Mouse (Mus musculus) B cell, adult 2 months (primary cell): ENCODE measurements around the gene Mill2.
A peak's percentile ranks its signal among the peaks of the same experiment; 100 is the strongest.
"Not testable (repeated sequence)": the region's sequence is repeated elsewhere in the genome, so short reads cannot be mapped to it uniquely, and the experiment has no call there.

Experiments
- DNase-seq, 2 experiments: peaks; one replicate each; pipeline ENCODE4 v3.0.0; 2022

Gene Mill2

GRCm38 (mm10) chr7:18839865-18840264, at the start of gene Mill2:
Gene Mill2, plus strand, starts transcription at chr7:18839966.
- DNase-seq, result no peak

GRCm38 (mm10) chr7:18790671-18791070, 49.1 kb upstream of the Mill2 start:
- DNase-seq, result not testable (repeated sequence)

DNA sequence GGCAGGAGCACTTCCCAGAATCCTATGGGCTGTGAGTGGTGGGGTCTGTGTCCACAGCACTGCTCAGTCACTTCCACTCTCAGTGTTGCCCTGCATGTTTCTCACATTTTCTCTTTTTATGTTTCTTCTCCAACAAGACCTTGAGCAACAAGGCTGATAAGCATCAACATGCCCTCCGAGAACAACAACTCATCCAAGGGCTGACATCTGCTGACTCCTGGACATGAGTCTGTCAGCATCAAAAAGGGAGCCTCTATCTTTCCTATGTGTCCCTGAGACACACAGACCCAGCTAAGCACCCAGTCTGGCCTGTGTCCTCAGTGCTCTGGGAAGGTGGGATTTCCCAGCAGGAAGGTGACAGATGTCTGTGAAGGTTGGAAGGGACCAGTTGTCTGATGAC, 41.3 kb upstream of the Mill2 start, which contains the start of gene Psg19:
TSS of gene Psg19 (minus strand) at position 101 of the 400 bp plus-strand sequence.
- DNase-seq, result no peak

DNA sequence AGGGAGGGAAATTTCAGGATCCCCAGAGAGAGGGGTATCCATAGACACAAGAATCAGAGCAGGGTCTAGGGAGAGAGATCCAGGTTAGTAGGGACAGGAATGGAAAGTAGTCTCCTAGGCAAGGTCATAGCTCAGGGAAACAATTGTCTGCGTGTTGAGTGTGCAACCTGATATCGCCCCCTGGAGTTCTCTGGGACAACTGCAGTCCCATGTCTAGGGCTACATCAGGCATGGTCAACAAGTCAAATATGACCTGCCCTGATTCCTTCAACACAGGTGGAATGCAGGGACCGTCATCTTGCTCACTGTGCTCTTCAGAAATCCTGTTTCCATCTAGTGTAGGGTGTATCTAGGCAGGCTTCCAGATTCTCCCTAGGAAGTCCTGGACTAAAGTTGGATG, 40.6 kb upstream of the Mill2 start:
- DNase-seq, result no peak

DNA sequence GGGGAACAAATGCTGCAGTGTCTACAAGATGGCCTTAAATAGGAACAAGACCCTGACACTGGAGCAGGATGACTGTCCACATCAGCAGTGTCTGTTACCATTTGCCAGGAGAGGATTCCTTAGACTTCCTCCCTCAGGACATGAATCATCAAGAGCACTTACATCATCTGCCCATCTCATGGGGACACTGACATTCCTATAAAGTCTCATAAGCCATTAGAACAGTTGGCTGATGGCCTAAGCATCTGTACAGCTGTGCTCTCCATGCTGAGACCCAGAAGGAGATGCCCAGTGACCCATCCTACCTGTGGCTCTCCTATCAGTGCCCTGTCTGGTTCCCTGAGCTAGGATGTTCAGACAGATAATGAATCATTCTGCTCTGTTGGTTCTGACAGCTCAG, 36.2 kb upstream of the Mill2 start:
- no peak for DNase-seq

DNA sequence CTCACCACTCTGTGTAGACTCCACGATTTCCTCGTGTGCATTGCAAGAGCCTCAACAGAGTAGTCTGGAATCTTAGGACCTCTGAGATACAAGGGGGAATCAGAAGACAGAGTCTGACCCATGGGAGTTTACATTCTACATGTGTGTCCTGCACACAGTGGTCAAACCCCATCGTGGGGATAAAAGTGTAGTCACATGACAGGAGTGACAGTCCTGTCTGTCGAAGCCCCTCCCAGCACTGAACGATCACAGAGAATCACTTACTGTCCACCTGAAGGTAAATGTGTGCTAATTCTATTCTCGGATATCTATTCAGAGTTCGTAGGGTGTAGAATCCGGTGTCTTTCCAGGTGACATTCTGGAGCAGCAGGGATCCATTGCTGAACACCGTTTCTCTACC, 21.5 kb upstream of the Mill2 start:
- DNase-seq, result no peak

GRCm38 (mm10) chr7:18821507-18821906, 18.3 kb upstream of the Mill2 start, which contains the start of gene Psg17:
Gene Psg17, minus strand, starts transcription at chr7:18821607.
- no peak for DNase-seq

DNA sequence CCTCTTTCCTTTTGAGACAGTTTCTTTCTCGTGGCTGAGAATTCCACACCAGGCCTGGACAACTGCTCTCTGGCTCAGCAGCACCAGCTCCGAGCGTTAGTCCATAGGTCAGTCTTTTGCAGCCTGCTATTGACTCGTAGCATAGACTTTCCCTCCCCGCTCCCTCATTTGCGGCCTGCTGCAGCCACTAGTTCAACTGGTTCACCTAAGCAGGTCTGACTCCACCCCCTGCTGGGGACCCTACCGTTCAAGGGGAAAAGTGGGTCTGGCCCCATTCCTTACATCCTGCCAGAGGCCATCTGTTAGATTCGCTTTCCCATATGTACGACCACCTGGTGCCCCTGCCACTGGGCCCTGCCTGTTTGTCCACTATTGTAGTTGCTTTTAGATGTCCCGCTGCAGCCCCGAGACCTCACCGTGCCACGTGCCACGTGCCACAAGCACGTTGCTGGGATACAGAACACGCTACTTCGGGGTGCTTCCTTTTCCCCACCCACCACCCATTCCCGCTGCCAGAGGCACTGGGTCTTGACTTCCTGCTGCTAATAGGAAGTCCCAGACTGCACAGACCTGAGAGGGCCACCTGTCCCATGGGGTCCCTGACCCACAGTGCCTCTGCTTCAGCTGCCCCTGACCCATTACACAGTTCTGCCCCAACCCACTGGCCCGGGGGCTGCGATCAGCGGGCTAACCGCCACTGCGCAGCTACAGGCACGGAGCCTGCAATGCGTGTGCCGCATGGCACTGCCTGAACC, 11.8 kb upstream of the Mill2 start:
- DNase-seq, result no peak

GRCm38 (mm10) chr7:18828592-18828991, 11.2 kb upstream of the Mill2 start:
- no peak for DNase-seq

- DNase-seq, result no peak
Observed at GRCm38 (mm10) chr7:18829545-18829944, 10.2 kb upstream of the Mill2 start.

DNA sequence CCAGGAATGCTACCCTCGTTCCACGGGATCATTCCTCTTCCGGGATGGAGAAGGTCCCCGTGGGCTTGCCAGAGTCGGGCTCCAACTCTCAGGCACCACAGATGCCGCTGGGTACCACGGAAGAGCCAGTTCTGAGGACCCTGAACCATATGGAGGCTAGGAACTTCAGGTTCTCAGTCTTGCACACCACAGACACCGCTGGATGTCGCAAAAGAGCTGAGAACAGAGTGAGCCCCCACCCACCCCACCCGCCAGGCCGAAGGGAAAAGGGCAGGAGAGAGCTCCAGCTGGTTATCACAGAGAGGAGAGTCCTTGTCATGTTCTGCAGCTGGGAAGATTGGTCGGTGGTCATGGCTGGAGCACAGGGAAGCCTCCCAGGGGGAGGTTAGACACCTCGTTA, 7.5 kb upstream of the Mill2 start:
- DNase-seq, result no peak

DNA sequence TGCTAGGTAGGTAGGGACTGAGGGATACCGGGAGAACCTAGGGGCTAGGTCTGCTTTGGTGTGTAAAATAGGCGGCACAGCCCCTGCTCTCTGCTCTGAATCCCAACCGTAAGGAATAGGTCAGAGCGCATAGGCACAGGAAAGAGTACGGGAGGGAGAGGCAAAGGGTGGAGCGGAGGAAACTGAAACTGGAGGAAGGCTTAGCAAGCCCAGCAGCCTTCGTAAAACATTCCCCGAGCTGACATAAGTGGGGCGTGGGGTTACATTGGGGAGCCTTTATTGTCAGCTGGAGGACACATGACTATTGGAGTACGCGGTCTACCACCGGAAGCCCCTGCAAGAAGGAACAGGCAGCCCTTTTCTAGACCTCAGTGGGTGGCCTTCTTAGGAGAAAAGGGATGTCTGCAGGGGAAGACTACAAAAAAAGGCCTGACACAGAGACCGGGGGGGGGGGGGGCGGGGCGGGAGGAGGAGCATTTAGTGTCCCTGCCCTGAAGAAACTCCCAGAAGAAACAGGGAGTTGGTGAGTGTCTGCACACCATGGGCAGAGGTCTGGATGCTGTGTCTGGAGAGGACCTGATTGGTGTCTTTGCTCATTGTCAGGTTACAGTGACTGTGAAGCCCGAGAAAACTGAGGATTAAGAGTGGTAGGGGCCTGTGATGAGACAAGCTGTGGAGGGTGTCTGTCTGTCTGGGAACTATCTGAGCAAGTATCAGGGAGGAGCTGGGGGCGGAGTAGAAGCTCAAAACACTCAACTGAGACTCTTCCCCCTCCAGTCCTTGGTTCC, 814 bp downstream of the Mill2 start:
- DNase-seq, result no peak

DNA sequence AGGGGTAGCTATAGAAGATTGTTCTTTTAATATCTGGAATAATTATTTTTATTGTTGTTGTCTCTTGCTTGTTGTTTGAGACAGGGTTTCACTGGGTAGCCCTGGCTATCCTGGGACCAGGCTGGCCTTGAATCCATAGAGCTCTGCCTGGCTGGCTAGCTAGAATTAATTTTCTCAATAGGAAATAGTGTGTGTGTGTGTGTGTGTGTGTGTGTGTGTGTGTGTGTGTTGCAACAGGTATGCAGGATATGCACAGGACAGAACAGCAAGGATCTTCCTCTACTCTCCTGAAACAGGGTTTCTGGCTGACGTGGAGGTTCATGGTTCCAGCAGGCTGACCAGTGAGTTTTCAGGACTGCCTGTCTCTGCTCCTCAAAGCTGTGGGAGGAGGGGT, 1.4 kb downstream of the Mill2 start:
- DNase-seq, result no peak

- no peak for DNase-seq
Observed at GRCm38 (mm10) chr7:18844811-18845210, 5.0 kb downstream of the Mill2 start.

GRCm38 (mm10) chr7:18848395-18848794, 8.6 kb downstream of the Mill2 start:
- DNase-seq, result no peak

DNA sequence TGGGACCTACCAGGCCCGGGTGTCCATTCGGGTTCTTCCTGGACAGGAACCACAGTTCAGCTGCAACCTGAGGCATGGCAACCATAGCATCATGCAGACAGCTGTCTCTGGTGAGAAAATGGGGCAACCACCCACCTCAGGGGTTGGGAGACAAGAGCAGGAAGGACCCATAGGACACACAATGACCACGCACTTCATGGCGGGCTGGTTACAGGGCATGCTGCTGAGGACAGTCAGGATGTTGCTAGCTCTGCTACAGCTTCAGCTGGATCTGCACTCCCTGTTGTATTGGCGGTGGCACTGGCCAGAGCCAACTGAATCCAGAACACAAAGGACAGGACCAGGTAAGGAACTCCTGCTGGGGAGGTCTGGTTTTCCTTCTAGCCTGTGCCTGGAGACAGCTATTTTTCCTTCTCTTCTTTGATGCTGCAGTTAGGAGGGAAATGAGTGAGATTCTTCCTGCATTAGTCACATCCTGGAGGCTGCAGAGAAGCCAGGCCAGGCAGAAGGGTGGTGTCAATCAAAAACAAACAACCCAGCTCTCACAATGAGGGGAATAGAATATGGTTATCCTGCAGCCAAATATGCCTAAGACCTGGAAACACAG, 18.6 kb downstream of the Mill2 start:
- no peak for DNase-seq

DNA sequence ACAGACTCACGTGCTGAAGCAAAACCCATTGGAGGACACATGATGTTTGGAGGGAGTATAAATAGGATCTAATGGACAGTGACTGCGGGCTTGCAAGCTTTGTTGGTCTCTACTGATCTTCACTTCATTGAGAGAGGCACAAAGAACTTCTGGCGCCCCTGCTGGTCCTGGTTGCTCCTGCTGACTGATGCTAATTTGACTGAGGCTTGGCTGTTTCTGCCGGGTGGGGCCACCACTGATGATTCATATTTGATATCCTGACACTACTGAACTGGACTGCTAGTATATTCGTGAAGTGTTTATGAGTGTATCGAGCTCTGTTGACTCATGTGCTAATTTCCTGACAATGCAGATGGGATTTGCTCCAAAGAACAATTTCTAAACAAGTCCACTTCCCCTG, 23.0 kb downstream of the Mill2 start:
- no peak for DNase-seq

- DNase-seq, result no peak
Observed at GRCm38 (mm10) chr7:18868491-18868890, 28.7 kb downstream of the Mill2 start.

DNA sequence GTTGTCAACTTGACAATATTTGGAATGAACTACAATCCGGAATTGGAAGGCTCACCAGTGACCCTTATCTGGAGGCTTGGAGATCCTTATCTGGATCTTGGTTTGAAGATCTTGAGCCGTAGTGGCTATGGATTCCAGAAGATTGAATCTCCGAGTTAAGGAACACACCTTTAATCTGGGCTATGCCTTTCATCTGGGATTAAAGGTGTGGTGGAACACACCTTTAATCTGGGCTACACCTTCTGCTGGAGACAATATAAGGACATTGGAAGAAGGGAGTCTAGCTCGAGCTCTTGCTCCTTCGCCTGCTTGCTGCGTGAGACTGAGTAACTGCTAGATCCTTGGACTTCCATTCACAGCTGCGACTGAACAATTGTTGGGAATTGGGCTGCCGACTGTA, 31.3 kb downstream of the Mill2 start, which contains the start of gene Pglyrp1:
TSS of gene Pglyrp1 (plus strand) at position 301 of the 400 bp plus-strand sequence.
- DNase-seq, result not testable (repeated sequence)

DNA sequence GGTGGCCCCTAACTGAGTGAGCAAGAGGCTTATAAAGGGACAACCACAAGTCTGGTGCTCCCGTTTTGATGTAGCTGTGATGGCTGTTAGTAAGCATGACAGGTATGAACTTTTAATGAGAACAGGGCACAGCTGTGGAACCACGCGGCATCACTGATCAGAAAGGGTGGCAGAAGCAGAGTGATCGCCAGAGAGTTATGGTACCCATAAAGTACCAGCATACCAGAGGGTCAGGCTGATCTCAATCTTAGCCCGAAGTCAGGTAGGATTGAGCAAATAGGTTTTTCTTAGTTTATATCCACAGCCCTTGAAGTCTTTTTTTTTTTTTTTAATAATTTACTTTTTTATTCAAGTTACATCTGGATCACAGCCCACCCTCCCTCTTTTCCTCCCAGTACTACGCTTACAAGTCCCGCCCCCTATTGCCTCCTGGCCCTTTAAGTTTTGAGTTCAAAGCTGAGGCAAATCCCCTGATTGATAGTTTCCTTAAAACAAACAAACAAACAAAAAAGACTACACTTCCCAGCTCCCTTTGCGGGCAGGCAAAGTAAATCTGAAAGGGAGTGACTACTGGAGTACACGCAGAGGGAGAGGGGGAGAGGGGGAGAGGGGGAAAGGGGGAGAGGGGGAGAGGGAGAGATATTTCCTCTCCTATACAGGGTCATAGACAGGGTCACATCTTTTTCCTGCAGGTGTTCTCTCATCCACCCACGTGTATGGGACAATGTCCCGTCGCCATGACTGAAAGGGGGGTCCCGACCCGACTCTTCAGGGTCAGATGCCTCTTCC, 32.4 kb downstream of the Mill2 start:
- DNase-seq, result no peak

- no peak for DNase-seq
Observed at GRCm38 (mm10) chr7:18872816-18873215, 33.0 kb downstream of the Mill2 start.

- DNase-seq, result peak; percentile 74 to 77
Observed at GRCm38 (mm10) chr7:18873253-18873652, 33.5 kb downstream of the Mill2 start.

- no peak for DNase-seq
Observed at GRCm38 (mm10) chr7:18875372-18875771, 35.6 kb downstream of the Mill2 start.
